Mouse (Mus musculus) c-Kit-negative CD71-positive TER-119-positive erythroid progenitor cells, embryonic 14.5 days (primary cell): Measurements from ENCODE around the gene Ccar1.
"Not testable (repeated sequence)": the region's sequence is repeated elsewhere in the genome, so short reads cannot be mapped to it uniquely, and the experiment has no call there.

ENCODE experiments used
- DNase-seq: peaks from one replicate; pipeline ENCODE4 v3.0.0-alpha.2; 2013; ENCODE audit warnings: low read depth, low spot score

Ccar1 gene

GRCm38 (mm10) chr10:62792177-62793090 lies at the start of gene Ccar1:
Gene Ccar1, minus strand, starts transcription at chr10:62792286.
- peak; percentile 97 for DNase-seq

DNA sequence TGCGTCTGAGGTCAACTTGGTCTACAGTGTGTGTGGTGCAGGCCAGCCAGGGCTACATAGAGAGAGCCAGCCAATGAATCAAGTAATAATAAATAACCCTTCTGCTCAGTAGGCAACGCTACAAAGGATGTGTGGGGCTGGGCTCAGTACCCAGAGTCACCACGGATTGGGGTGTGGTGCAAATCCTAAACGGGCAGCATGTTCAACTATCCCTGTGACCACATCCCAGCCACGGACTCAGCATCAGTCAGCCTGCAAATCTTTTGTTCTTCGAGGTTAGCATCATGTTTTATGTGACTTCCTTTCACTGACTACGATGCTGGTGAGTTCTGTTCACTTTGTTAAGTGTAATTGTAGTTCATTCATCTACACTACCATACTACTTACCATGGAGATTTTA lies 48.6 kb upstream of the Ccar1 start:
- DNase-seq, result no peak

DNA sequence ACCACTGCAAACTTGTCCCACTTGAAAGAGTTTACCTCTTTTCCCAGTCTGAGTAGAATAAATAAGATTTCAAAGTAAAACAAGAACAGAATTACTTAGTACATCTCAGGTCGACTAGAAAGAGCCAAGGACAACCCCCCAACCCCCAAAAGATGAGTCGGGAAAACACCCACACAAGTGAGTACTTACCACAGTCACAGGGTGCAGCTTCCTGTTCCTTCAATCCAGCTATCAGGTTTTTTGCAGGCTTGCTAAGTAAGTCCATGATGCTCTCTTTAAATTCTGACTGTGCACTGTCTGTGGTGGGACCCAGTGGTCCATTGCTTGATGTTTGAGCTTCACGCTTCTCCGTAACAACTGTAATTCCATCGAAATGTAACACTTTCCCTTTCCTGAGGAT lies 45.9 kb upstream of the Ccar1 start:
- DNase-seq, result no peak

- no peak for DNase-seq
Observed at GRCm38 (mm10) chr10:62832783-62833182, 40.7 kb upstream of the Ccar1 start.

DNA sequence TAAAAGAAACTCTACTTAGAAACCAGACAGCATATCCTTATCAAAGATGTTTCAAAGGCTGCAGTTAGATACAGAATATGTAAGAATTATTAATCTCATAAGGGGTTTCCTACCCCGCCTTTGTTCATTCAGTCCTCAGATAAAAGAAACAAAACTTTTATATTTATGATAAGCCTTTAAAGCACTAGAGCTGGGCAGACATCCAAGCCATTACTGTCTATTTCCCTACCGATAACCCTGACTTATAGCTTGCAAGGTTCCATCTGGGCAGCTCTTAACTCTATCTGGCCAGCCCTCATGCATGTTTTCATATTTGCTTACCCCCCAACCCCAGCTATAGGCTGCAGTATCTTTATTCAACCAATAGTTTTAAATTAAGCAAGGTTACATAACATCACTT lies 39.5 kb upstream of the Ccar1 start:
- no peak for DNase-seq

DNA sequence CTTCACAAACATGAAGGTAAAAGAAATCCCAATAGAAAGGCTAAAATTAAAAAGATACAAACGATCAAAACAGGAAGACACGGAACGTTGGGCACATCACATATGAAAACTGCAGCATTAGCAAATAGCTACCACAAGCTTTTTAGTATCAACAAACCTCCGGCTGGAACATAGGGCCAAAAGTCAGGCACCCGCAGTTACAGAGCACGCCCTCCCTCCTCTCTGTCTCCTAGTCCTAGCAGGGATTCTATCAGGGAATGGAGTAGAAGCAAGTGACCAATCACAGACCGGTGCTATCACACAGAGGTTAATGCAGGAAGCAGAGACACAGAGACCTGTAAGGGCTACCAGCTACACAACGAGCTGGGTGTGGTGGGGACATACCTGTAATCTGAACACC lies 32.4 kb upstream of the Ccar1 start:
- DNase-seq, result no peak

- DNase-seq, result no peak
Observed at GRCm38 (mm10) chr10:62823431-62823830, 31.3 kb upstream of the Ccar1 start.

GRCm38 (mm10) chr10:62810010-62810409 lies 17.9 kb upstream of the Ccar1 start:
- no peak for DNase-seq

- DNase-seq, result no peak
Observed at GRCm38 (mm10) chr10:62808766-62809165, 16.7 kb upstream of the Ccar1 start.

- no peak for DNase-seq
Observed at GRCm38 (mm10) chr10:62808316-62808715, 16.2 kb upstream of the Ccar1 start.

- DNase-seq, result no peak
Observed at GRCm38 (mm10) chr10:62804106-62804505, 12.0 kb upstream of the Ccar1 start.

DNA sequence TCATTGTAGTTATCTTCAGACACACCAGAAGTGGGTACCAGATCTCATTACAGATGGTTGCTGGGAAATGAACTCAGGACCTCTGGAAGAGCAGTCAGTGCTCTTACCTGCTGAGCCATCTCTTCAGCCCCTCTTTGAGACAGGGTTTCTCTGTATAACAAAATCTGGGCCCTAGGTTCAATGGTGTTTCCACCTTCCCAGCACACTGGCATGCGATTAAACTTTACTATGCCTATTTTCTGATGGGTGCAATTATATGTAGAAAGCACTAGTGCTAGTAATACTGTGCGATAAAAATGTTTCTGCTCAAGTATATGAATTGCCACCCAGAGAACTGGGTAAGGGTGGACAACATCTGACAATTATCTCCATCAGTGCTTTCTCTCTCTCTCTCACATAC lies 11.2 kb upstream of the Ccar1 start:
- no peak for DNase-seq

- DNase-seq, result no peak
Observed at GRCm38 (mm10) chr10:62794221-62794620, 2.1 kb upstream of the Ccar1 start.

DNA sequence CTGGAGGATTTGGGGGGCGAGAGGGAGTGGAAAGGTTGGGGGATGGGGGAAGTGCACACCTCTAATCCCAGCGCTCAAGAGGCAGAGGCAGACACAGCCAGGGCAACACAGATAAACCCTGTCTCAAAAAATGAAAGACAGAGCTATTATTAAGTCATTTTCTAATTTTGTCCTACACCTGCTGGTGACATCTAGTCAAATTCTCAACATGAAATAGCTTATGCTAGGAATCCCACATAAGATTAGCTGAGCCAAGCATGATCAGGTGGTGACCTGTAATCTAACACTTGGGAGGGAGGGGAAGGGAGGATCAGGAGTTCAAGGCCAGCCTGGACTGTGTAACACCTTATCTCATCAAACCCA lies 986 bp upstream of the Ccar1 start:
- DNase-seq, result peak; percentile 29

DNA sequence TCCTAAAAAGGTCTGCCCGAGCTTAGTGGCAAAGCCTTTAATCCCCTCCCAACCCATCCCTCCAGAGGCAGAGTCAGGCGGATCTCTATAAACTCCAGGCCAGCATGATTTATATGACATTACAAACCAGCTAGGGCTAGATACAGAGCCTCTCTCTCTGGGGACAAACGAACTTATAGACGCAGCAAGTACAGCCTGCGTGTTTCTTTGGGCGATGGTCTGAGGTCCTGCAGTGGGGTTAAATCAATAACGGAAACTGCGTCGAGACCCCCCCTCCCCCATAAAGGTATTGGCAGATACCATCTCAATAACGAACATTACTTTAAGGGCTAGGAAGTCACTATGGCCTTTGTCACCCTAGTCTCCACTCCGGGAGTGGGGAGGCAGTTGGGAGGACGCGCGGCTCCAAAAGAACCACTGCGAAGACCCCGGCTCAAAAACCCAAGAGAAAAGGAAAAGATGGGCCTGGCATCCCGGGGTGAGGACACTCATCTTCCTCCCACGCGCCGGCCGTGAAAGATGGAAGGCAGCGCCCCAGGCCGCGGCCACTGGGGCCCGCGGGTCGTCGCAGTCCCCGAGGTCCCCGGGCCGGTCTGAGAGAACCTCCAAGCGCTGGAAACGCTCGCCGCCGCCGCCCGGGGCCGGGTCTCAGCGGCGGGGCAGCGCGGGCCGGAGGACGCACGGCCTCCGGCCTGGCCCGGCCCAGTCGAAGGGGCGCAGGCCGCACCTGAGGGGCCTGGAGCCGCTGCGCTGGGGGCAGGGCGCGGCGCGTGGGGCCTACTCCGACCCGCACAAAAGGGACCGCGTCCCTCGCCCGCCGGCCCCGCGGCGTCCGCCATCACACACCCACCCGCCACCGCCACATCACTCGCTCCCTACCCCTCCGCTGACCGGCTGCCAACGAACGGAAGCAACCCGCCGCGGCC lies 572 bp downstream of the Ccar1 start:
- DNase-seq, result peak; percentile 11

DNA sequence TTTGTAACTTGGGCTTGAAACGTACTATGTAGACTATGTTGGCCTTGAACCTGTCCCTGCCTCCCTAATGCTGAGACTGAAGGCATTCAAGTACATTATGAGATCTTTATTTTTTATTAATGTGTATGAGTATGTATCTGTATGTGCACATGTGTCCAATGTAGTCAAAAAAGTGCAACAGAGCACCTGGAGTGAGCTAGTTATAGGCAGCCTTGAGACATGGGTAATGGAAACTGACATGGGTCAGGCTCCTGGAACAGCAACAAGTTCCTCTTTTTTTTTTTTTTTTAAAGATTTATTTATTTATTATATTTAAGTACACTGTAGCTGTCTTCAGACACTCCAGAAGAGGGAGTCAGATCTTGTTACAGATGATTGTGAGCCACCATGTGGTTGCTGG lies 10.3 kb downstream of the Ccar1 start:
- DNase-seq, result not testable (repeated sequence)

DNA sequence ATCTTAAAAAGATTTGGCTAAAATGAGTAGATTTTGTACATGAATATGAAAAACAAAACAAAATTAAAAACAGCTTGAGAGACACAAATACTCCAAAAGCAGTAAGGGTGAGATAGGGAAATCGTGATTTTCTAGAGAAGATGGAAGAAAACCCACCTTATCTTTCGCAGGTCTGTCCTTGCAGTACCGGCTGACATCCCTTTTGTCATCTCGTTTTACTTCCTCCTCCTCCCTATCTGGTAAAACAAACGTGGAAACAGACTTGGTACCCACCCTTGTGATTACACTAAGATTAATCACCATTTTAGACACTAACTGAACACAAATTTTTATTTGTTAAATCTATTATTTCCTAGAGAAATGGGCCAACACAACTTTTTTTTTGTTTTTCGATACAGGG lies 41.3 kb downstream of the Ccar1 start:
- DNase-seq, result no peak

DNA sequence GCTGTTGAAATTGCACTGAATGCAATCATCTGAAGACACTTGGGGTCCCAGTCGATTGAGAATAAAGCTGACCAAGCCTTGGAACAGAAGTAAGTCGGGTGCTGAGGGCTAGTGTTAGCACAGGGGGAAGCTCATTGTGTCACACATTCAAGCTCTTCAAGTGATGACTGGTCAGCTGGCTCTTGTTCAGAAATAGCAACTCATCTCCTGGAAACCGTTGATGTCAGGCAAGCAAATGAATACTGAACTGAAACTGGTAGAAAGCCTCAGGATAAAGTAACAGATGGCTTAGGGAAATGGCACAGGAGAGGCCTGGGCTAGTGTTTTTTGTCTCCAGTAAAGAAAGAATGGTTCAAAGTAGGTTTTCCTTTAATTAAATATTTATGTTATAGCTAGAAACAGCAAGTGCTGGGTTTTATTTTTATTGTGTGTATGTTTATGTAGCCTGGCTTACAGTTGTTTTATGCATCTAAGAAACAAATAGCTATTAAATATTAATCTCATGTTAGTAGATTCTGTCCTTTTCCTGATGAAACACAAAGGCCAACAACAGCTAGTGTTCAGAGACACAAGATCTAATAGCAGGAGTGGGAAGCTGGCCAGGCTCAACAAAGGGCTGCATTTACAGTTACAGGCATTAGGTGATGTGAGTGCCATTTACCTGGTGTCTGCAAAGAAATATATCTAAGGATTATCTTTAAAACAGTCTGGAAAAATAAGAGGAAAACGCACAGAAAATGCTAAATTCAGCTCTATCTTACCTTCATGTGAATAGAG lies 51.9 kb downstream of the Ccar1 start:
- no peak for DNase-seq

DNA sequence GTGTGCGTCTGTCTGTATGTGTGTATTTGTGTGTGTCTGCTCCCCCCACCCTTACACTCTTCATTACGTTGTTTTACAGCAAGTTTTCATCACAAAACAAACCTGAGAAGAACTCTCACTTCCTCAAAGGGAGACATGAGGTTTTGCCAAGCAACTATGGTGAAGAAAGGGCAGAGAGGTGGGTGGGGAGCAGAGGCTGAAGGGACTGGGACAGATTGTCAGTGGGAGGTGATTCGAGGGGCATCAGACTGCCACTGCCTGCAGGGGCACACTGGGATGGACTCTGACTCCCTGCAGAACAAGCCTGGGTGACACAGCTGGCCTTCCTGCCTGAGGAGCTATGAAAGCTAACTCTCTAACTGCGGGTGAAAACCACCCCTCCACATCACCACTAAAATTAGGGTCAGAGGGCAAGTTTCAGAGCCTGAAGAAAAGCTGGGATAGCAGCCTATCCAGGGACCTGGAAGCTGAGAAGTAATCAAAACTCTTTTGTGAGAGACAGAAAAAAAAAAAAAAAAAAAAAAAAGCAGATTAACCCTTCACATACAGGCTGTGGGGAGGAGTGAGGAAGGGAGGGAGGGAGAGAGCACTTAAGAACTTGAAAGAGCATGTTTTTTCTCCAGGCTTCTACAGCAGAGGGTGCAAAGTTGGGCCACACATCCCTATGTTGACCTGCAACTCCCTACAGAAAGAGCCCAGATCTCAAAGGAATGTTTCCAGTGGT lies 55.0 kb downstream of the Ccar1 start:
- no peak for DNase-seq

GRCm38 (mm10) chr10:62730826-62731225 lies 61.3 kb downstream of the Ccar1 start:
- DNase-seq, result no peak
